Mouse (Mus musculus) intestine, embryonic 14.5 days (tissue): ENCODE results near the gene Myadm. TPM values are rescaled to one million over a fixed set of nuclear protein-coding genes. Genes with fewer than 3 reads are reported as not detected.

Experiments
- ATAC-seq: fragments of 200-750 bp; cut with Nextera tagmentation; replicated peaks from 2 replicates; pipeline ENCODE4 v1.8.0; 2017; ENCODE audit warnings: low read depth, moderate number of reproducible peaks, moderate TSS enrichment, moderate library complexity; ENCODE audit not compliant: low FRiP score, low TSS enrichment
- DNase-seq: peaks from one replicate; pipeline ENCODE4 v3.0.0-alpha.2; 2018; ENCODE audit warnings: low spot score
- H3K27ac ChIP-seq: fragments of 300-500 bp; sonication (generic); 2 replicates; pipeline ENCODE4 v1.5.1; 2014; ENCODE audit warnings: low read depth, mild to moderate bottlenecking, control low read depth
- H3K27me3 ChIP-seq: fragments of 300-500 bp; sonication (generic); replicated peaks from 2 replicates; pipeline ENCODE4 v1.6.1; 2014; ENCODE audit warnings: low read length, control low read depth; ENCODE audit not compliant: control insufficient read depth, insufficient read depth
- H3K36me3 ChIP-seq: fragments of 300-500 bp; sonication (generic); 2 replicates; pipeline ENCODE4 v1.6.1; 2014; ENCODE audit warnings: low read length, control low read depth; ENCODE audit not compliant: control insufficient read depth, insufficient read depth
- H3K4me1 ChIP-seq: fragments of 300-500 bp; sonication (generic); replicated peaks from 2 replicates; pipeline ENCODE4 v1.6.1; 2014; ENCODE audit warnings: low read length, control low read depth, mixed read lengths; ENCODE audit not compliant: control insufficient read depth, insufficient read depth
- H3K4me2 ChIP-seq: fragments of 300-500 bp; sonication (generic); 2 replicates; pipeline ENCODE4 v1.6.1; 2014; ENCODE audit warnings: low read length
- H3K4me3 ChIP-seq: fragments of 300-500 bp; sonication (generic); 2 replicates; pipeline ENCODE4 v1.5.1; 2014; ENCODE audit warnings: low read depth, low read length, control low read depth, mixed read lengths
- H3K9ac ChIP-seq: fragments of 300-500 bp; sonication (generic); 2 replicates; pipeline ENCODE4 v1.6.1; 2014; ENCODE audit warnings: mild to moderate bottlenecking, low read length
- H3K9me3 ChIP-seq: fragments of 300-500 bp; sonication (generic); 2 replicates; pipeline ENCODE4 v1.6.1; 2016; ENCODE audit warnings: low read length, control low read depth; ENCODE audit not compliant: control insufficient read depth
- WGBS: fragments of 180-500 bp; shearing (Covaris S2); extraction: QIAGEN DNeasy Blood & Tissue Kit; methylation state at CpG from one replicate; pipeline ENCODE4 v1.1.7; 2014; 5-methylcytosine and 5-hydroxymethylcytosine counted together
- polyA plus RNA-seq: library from polyadenylated mRNA; unstranded; fragments of >200 nt; fragmentation: Nextera tagmentation; extraction: Ambion mirVana; gene quantifications from 2 replicates; pipeline ENCODE4 v1.2.1, GENCODE M21; 2014

Gene Myadm
- polyA plus RNA-seq, 1 experiment from 2014 or later = 182 TPM

DNA sequence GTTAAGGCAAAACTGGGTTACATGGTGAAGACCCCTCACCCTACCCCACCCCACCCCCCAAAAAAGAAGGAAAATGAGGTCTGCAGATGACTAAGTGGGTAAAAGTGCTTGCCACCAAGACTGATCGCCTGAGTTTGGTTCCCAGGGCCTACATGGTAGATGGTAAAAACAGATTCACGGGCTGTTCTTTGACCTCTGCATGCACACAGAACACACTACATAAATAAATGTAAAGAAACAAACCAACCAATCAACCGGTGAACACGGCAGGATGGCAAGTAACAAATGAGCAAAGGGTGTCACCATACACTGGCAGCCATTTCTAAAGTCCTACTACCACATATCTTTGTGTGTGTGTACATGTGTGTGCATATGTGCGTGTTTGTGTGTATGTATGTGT lies 59.4 kb downstream of the Myadm start:
- 76% methylated on average over 5 of the region's 5 CpGs for WGBS
- H3K36me3 ChIP-seq = peaks cover 58% of the 10 kb centered on the region
- H3K9ac ChIP-seq = no peak overlapping the region
- DNase-seq = no peak
- no peaks in the 10 kb centered on the region for H3K9me3 ChIP-seq
- H3K27me3 ChIP-seq = no peaks in the 10 kb centered on the region
- ATAC-seq = no peak
- H3K4me3 ChIP-seq = no peak overlapping the region
- H3K27ac ChIP-seq = no peak overlapping the region
- H3K4me2 ChIP-seq = no peak overlapping the region
- H3K4me1 ChIP-seq = no peaks in the 10 kb centered on the region

DNA sequence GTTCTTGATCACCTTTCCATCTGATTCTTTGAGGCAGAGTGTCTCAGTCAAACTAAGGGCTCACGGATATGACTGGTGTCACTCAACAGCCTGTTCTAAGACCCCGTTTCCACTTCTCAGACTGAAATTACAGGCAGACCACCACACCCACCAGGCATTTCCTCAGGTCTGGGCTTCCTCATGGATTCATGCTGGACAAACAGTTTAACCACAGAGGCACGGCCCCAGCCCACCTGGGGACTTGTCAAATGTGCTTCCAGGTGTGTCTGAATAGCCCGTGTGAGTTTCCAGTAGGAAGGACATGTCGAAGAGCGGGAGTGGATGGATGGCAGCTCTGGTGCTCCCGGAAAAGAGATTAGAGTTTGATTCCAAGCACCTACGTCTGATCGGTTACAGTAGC lies 60.9 kb downstream of the Myadm start:
- no peak overlapping the region for H3K4me3 ChIP-seq
- H3K36me3 ChIP-seq = peaks cover 54% of the 10 kb centered on the region
- H3K9me3 ChIP-seq = no peaks in the 10 kb centered on the region
- no peak overlapping the region for H3K9ac ChIP-seq
- DNase-seq (no peak), ATAC-seq (no peak)
- H3K27ac ChIP-seq = no peak overlapping the region
- no peaks in the 10 kb centered on the region for H3K4me1 ChIP-seq
- WGBS = 93% methylated on average over 9 of the region's 9 CpGs
- no peak overlapping the region for H3K4me2 ChIP-seq
- no peaks in the 10 kb centered on the region for H3K27me3 ChIP-seq

Other genes with a start within 250 kb of the Myadm start
- not detected in 2 replicates for gene AU018091, start 119.9 kb upstream of the Myadm start, polyA plus RNA-seq
- gene Nlrp12, start 39.3 kb upstream of the Myadm start, polyA plus RNA-seq = 0.07 TPM in 1 of 2 replicates, not detected in the other
- 0.36 and 0.70 TPM in 2 replicates for gene Prkcg, start 99 bp downstream of the Myadm start, polyA plus RNA-seq
- gene Cacng7, start 43.9 kb downstream of the Myadm start, polyA plus RNA-seq = 1.9 and 2.7 TPM in 2 replicates
- gene Cacng8, start 101.6 kb downstream of the Myadm start, polyA plus RNA-seq = 2.5 and 3.1 TPM in 2 replicates
- gene Cacng6, start 135.1 kb downstream of the Myadm start, polyA plus RNA-seq = 0.13 TPM in 1 of 2 replicates, not detected in the other
- gene Tarm1, start 213.5 kb downstream of the Myadm start, polyA plus RNA-seq = 0.16 TPM in 1 of 2 replicates, not detected in the other